Mouse (Mus musculus) neural tube, embryonic 10.5 days (tissue): ENCODE results near the gene Ccdc86.

Experiments used
- DNase-seq: peaks from one replicate; pipeline ENCODE4 v3.0.0-alpha.2; 2017; ENCODE audit warnings: low spot score; ENCODE audit errors: extremely low spot score

Gene Ccdc86

DNA sequence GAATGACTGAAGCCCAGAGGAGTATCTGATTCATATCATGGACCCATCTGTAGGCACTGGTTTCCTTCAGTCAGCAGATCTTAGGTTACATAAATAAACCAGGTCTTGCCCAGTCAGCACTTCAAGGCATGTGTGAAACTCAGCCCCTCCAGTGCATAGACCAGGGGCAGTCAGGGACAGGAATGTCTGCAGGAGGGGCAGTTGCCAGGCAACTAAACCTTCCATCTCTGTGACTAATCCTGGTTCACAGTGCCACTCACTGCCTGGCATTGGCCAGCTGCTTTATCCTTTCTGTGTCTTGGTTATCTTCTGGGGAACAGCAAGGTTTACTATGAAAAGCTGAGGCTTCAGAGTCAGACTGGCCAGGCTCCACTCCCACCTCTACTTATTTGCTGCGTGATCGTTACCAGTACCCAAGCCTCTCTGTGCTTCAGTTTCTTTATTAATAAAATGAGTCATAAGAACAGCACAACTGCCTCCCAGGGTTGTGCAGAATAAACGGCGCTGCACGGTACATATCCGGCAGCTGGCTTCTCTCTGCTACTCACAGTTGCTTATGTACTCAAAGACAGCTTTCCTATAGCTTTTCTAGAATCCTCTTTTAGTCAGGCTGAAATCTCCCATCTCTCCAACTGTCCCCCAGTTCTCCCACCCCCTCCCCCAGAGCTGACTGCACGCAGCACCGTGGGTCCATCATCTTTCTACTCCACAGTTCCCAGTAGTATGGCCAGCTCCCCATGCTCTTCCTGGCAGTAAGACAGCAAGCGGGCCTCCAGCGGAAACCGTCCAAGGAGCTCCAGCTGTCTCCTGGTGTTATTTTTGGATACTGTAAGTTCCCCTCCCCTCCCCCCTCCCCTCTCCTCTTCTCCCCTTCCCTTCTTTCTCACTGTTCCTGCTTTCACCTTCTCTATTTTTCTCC lies 3.2 kb upstream of the Ccdc86 start:
- DNase-seq, result no peak

DNA sequence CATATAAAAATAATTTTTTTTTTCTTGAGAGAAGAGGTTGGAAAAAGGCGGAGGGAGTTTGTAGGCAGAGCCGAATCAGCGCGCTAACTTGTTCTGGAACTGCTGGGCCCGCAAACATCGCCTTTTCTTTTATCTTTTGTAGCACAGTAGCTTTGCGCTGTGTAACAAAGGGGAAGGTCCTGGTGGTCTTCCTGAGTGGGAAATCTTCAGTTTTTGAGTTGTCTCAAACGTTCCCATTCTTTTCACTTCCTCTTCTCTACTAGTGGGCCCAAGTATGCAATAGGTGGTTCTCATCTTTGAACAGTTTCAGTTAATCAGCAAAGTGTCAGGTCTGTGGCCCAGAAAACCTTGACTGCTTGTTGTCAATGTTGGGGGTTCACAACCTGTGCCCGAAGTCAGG lies 492 bp upstream of the Ccdc86 start:
- DNase-seq, result no peak

DNA sequence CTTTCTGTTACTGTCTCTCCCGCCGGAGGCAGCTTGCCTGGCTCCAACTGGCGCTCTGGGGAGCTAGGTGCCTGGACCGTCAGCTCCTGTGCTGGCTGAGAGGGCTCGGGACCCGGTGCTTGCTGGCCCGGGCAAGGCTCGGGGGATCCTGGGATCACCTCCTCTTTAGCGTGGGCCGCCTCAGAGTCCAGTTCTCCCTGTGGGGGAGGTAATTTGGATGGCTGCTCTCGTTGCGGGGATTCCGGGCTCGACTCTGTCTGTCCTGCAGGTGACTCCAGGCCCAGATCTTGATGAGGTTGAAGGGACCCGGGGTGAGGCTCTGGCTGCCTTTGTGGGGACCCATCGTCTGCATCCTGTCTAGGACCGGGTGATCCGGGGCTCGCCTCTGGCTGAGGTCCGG lies 650 bp downstream of the Ccdc86 start:
- DNase-seq, result peak; percentile 21

DNA sequence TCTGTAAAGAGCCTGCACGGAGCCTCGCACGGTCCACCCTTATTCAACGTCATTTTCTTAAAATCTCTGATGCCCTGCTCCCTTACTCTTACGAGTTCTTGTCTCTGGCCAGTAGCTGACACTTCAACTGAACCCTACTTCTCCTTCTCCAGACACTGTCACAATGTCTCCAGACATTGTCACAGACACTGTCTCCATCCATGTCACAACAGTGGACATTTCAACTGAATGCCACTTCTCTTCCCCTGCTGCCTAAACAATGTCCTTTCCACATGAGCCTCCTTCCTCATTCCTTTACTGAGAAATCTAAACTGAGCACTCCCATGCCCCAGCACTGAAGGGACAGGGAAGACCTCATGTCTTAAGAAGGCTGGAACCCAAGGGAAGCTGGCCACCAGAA lies 1.8 kb downstream of the Ccdc86 start:
- DNase-seq, result no peak

DNA sequence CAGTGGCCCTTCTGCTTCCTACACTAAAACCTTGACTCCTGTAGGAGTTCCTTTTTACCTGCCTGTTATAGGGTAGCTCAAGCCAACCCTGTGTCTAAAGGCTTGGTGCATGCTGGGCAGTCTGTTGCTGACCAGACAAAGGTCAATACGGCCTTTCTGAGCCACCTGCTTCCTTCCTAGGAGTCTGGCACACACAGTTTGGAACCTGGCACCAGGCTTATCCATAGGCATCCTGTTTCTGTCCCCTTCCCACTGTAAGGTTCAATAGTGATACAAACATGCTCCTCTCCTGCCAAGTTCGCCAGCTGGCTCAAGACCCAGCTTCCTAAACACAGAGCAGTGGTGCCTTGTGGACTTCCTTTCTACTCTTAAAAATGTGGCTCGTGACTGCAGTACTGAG lies 2.6 kb downstream of the Ccdc86 start:
- DNase-seq, result no peak

DNA sequence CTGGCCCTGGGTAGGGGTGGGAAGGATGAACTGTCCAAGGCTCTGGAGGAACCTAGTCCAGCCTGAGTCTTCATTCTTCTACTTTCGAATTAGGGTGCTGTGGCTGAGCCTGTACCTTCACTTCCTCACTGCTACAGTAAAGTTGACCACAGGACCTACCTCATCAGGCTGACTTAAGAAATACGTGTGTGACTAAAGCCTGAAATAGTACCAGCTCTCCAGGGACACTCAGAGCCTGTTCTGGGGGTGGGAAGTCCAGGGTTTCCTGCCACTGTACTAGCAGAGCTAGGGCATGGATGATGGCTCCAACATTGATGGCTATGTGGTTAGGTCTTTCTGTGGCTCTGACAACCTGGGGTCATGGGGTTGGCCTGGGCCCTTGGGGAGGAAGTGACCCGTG lies 5.1 kb downstream of the Ccdc86 start:
- no peak for DNase-seq

DNA sequence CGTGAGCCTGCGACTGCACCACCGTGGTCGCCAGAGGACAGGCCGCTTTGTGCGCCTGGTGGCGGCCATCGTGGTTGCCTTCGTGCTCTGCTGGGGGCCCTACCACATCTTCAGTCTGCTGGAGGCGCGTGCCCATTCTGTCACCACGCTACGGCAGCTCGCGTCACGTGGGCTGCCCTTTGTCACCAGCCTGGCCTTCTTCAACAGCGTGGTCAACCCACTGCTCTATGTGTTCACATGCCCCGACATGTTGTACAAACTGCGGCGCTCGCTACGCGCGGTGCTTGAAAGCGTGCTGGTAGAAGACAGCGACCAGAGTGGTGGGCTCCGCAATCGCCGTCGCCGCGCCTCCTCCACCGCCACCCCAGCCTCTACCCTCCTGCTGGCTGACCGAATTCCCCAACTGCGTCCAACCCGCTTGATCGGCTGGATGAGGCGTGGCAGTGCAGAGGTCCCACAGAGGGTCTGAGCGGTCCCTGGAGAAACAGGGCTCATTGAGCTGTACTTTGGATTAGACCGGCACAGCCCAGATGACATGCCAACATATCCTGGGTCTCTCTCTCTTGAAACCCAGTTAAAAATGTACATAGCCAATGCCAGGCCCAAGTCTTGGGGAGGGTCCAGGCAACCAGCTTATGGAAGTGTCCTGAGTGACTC lies 8.1 kb downstream of the Ccdc86 start:
- peak; percentile 70 for DNase-seq

DNA sequence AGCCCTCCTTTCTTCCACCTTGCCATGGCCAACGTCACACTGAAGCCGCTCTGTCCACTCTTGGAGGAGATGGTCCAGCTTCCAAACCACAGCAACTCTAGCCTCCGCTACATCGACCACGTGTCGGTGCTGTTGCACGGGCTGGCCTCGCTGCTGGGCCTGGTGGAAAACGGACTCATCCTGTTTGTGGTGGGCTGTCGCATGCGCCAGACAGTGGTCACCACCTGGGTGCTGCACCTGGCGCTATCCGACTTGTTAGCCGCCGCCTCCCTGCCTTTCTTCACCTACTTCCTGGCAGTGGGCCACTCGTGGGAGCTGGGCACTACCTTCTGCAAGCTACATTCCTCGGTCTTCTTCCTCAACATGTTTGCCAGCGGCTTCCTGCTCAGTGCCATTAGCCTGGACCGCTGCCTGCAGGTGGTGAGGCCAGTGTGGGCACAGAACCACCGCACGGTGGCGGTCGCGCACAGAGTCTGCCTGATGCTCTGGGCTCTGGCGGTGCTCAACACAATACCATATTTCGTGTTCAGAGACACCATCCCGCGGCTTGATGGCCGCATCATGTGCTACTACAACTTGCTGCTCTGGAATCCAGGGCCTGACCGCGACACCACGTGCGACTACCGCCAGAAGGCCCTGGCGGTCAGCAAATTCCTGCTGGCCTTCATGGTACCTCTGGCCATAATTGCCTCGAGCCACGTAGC lies 8.8 kb downstream of the Ccdc86 start:
- peak; percentile 88 for DNase-seq

DNA sequence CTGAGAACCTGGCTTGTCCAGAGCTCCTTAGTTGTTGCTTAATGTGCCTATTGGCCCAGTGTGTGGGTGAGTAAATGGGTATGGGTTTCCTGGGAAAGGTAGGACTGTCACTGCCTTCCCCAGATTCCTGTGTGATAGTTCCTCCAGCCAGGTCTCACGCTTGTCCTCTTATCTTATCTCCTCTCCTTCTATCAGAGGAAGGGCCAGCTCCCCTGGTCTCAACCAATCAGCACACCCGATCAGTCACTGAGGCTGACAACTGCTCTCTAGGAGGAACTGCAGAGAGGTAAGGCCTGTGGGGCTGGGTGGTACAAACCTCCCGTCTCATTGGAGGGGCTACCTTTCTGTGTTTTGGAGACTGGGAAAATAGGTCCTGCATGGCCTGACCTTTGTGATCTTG lies 10.3 kb downstream of the Ccdc86 start:
- DNase-seq, result no peak

DNA sequence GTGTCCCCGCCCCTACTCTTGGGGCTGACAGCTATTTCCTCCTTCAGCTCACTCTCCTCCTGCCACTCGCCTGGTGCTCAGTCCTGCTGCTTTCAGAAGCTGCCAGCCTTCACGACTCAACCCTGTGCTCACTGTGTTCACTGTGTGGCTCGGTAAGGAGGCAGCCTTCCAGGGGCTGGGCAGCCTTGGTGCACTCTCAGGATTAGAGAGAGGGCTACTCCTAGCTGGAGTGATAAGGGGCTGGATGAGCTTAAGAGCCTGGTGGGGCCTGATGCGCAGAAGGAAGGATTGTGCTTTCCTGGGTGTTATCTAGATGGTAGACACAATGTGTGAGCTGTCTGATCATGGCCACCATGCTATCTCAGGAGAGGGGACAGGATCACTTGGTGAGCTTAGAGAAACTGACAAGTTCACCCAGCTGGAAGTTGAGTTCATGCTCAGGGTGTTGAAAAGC lies 11.9 kb downstream of the Ccdc86 start, which contains the start of gene Ptgdr2:
Gene Ptgdr2 (plus strand): TSS at position 51 of the 454 bp plus-strand sequence.
- no peak for DNase-seq

DNA sequence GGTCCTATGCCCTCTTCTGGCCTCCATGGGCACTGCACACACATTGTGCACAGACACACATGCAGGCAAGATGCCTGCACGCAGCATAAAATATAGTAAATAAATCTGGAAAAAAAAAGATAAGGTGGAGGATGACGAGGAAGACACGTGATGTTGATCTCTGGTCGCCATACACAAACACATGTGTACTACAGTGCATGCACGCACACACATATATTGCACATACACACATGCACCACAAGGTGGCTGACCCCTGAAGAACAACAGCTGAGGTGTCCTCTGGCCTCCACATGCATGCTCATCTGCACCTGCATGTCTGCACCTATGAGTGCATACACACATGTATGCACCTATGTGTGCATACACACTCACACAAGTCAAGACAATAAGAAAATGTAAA lies 13.0 kb downstream of the Ccdc86 start:
- DNase-seq, result no peak

DNA sequence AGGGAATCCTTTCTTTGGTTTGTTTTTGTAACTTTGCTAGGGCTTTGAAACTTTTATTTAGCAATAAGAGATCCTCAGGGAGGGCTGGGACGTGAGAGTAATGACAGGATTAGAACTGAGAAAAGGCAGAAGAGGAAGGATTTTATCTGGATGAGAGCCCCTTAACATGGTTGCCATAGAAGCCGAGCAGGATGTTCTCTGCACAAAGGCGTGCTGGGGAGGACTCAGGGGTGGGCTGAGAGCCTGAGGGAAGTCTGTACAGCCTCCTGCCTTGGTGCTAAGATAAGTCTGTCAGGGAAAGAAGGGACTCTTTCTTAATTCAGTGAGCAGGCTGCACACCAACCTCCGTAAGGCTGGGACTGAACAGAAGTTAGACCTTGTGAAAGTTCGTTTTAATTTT lies 14.0 kb downstream of the Ccdc86 start:
- DNase-seq, result no peak

DNA sequence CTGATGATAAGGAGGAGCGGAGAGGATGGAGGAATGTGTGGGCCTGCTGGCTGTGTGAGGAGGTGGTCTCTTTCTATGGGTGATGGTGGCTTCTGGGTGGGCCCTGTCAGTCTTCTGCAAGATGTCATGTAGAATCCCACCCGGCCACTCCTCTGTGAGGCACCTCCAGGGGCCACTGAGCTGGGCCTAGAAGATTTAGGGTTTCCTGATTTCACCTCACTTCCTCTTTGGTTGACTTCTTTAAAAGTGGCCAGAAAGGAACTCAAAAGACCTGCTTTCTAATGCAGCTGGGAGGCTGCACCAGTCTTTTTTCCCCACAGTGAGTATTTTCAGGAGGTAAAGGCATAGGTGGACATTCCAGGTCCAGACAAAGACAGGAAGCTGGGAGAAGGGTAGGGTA lies 18.4 kb downstream of the Ccdc86 start:
- DNase-seq, result no peak

DNA sequence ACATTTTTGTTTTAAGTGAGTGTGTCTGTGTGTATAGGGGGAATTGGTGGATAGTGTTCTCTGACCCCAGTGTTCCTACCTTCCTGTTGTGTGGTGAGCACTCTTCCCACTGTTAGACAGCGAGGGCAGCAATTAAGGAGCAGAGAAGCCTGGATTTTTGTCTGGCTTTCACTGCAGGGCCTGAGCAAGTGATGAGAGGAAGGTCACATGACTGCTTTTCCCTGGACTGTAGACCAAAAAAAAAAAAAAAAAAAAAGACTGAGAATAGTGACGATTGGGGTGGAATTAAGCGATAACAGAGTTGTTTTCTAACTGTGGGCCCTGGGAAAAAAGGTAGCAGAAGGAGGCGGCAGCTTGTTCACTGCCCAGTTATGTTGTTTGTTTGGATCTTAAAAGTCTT lies 22.4 kb downstream of the Ccdc86 start:
- no peak for DNase-seq

DNA sequence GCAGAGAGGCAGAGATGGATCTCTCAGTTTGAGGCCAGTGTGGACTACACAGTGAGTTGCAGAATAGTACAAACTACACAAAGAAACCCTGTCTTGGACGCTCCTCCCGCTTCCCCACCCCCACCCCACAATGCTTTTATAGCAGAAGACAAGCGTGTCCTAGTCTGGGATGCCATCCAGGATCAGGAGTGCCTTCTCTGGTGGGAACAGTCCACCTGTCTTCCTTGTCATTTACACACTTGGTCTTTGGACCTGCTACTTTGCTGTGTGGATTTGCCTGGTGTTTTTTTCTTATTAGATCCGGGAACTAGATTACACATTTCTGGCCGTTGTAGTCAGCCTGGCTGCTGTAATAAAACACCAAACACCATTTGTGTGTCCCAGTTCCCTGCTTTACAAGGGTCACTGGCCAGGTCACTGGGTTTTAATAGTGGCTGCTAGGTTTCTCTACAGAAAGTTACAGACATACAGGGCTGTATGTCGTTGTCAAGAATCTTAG lies 22.9 kb downstream of the Ccdc86 start:
- peak; percentile 27 for DNase-seq

DNA sequence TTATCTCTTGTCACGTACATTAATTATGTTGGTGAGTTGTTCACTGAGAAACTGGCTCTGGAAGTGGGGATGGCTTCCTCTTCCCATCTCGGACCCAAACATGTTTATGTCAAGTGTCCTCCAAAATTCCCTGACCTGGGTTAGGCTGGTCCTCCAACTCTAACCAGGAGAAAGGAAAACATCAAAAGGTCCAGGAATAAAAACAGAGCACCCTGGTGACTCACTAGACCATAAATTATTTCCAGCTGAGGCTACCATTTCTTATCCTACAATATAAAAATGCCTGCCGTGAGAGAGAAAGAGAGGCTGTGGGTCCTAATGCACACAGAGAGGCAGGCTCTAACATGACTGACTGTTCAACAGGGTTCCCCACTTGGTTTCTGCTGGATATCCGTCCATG lies 24.8 kb downstream of the Ccdc86 start:
- DNase-seq, result no peak

DNA sequence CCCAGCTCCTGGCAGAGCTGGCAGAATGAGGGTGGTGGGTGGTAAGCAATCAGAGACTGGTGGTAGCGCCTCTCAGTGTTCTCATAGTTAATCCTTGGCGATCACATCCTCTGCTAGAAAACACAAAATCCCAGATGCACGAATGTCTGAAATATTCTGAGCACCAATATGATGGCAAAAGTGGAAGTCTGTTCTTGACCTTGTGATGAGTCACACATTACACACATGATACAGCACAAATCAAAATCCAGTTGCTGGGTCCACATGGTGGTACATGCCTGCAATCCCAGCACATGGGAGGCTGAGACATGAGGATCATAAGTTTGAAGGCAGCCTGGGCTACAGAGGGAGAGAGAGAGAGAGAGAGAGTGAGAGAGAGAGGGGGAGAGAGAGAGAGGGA lies 28.0 kb downstream of the Ccdc86 start:
- no peak for DNase-seq

DNA sequence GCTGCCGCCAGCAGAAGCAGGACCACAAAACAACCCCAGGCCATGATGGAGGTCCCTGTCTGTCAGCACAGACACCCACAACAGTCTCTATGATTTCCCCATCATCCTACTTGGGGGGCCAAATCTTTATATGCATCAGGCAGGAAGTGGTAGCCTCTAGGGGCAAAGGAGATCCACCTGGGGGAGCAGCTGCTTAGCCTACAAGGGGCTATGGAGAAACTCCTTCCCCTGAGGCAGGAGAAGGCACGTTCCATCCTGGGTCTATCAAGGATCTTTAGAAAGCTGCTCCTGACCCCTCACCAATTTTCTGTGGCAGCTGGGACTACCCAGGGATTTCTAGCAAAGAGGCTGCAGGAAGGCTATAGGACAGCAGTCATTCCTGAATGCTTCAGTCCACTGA lies 28.5 kb downstream of the Ccdc86 start, which contains the start of gene Zp1:
Gene Zp1 (minus strand): TSS at position 101 of the 400 bp plus-strand sequence.
- DNase-seq, result no peak

DNA sequence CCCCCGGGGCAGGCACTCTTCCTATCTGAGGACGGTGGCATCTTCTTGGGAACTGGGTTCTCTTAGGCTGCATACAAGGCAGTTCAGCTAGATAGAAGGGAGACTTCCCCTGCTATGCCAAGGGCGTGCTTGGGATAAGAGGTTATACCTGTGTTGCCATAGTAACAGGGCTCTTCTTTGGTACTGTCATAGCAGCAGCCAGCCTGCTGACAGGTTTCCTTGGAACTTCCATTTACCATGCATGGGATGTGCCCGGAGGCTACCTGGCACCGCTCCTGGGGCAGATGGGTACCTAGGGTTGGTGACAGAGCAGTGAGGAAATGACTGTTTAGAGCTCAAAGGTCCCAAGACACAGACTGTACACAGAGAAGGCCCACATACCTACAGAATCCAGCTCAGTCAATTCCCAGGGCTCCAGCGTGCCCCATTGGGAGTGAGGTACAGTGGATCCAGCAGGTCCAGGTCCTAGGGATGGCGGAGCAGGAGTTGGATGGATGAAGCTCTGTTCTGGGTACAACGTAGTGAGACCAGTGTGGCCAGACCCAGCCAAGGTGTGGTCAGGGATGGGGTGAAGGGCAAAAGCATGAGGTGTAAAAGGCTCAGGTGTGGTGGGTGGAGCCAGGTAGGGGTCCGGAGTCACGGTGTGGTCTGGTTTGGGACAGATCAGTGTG lies 30.6 kb downstream of the Ccdc86 start:
- no peak for DNase-seq

DNA sequence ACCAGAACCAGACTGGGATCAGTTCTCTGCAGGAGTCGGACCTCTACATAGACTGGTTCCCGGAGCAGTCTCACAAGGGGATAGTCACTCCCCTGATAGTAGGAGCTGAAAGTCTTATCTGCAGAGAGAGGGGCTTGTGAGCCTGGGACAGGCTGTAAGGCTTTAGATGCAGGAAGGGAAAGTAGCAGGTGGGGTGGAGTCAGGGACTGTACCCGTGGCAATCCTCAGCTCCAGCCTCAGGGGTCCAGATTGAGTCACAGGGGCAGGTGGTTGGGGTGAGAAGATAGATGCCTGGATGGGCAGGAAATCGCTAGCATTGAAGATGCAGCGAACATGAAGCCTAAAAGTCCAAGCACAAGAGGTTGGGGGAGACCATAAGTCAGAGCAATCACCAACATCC lies 32.6 kb downstream of the Ccdc86 start:
- DNase-seq, result no peak

DNA sequence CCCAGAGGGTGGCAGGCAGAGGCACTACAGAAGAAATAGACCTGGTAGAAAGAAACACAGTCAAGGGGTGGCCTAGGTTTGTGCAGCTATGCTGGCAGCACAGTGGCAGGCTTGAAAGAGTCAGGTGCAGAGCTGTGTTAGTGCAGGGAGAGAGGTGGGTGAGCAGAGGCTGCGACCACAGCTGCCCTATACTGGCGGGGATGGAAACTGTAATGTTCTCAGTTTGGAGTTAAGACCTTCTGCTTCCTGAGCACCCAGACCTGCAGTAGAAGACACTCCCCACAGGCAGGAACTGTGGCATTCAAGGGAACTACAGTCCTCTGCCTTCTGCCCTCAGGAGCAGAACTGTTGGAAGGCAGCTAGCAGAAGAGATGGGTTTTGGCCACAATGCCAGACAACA lies 34.2 kb downstream of the Ccdc86 start:
- no peak for DNase-seq
